In the genomic region with DNA sequence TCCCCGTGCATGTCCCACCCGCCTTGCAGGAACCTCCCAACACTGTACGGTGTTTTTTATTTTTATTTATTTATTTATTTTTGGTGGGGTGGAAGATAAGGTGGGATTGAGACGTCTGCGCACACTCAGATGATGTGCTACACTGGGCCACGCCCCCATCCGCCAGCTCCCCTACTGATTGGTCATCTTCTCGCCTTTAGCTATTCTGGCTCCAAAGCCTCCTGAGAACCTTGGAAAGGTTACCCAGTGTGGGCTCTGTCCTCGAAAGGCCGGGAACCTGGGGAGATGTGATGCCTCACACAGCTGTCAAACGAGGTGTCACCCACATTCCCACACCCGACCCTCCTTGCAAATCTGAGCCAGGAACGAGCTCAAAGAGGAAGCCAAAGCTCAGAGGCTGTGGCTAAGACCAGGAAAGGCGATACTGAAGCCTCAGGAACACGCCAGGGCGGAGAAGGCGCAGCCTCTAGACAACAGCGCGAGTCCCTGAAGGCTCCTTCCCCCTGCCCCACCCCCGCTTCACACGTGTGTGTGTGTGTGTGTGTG, we compare ENCODE assay signal across 7 mouse cellular contexts. TPM values are rescaled to one million over a fixed set of nuclear protein-coding genes. Genes with fewer than 3 reads are reported as not detected.
DNase-seq lines count a peak whose midpoint lies in the region; ATAC-seq and TF ChIP-seq lines count a peak whose summit lies in the region.

No protein-coding gene starts in this region.

- no peaks in the 10 kb centered on the region for H3K36me3 ChIP-seq in thymus, adult 2 months (ENCODE audit: control insufficient read depth, insufficient read depth, low read length)
- H3K36me3 ChIP-seq in forebrain, postnatal 0 days (ENCODE audit: insufficient read depth): no peaks in the 10 kb centered on the region
- H3K36me3 ChIP-seq in limb, embryonic 14.5 days (ENCODE audit: control insufficient read depth, insufficient read depth, low read length): no peaks in the 10 kb centered on the region
- no peaks in the 10 kb centered on the region for H3K36me3 ChIP-seq in neural tube, embryonic 12.5 days

- no peak overlapping the region for H3K27ac ChIP-seq in thymus, adult 2 months (ENCODE audit: control insufficient read depth, insufficient read depth, low read length)
- peak overlapping the region; percentile 85 for H3K27ac ChIP-seq in forebrain, postnatal 0 days (ENCODE audit: low read depth, low read length)
- no peak overlapping the region for H3K27ac ChIP-seq in limb, embryonic 14.5 days (replicated peaks; ENCODE audit: low read depth, low read length)
- peak overlapping the region; percentile 59; the same call in 1 of the 2 replicates for H3K27ac ChIP-seq in neural tube, embryonic 12.5 days

- peak overlapping the region; percentile 1; the same call in 1 of the 2 replicates for H3K4me3 ChIP-seq in thymus, adult 2 months (ENCODE audit: control insufficient read depth, insufficient read depth, low read length)
- peak overlapping the region; percentile 44 for H3K4me3 ChIP-seq in forebrain, postnatal 0 days (ENCODE audit: low read depth, low read length)
- peak overlapping the region; percentile 27 for H3K4me3 ChIP-seq in limb, embryonic 14.5 days (replicated peaks; ENCODE audit: low read length)
- peak overlapping the region; percentile 29 for H3K4me3 ChIP-seq in neural tube, embryonic 12.5 days

- H3K4me1 ChIP-seq in thymus, adult 2 months (replicated peaks; ENCODE audit: control insufficient read depth, insufficient read depth, low read length): peaks cover 32% of the 10 kb centered on the region
- H3K4me1 ChIP-seq in forebrain, postnatal 0 days (ENCODE audit: insufficient read depth): peaks cover 6% of the 10 kb centered on the region
- H3K4me1 ChIP-seq in limb, embryonic 14.5 days (ENCODE audit: control insufficient read depth, insufficient read depth, low read length): peaks cover 13% of the 10 kb centered on the region; the same call in 1 of the 2 replicates
- peaks cover 7% of the 10 kb centered on the region; the same call in 1 of the 2 replicates for H3K4me1 ChIP-seq in neural tube, embryonic 12.5 days

- no peak for DNase-seq in thymus, adult 2 months
- no peak for DNase-seq in thymus, adult 18-20 months
- DNase-seq in cerebellum, postnatal 10 days: peak; percentile 83 to 85
- DNase-seq in forebrain, postnatal 0 days: peak; percentile 86
- DNase-seq in limb, embryonic 14.5 days (ENCODE audit: low spot score): no peak
- DNase-seq in urinary bladder, postnatal 25 days (ENCODE audit: low spot score): no peak

- no peak for TF ChIP-seq POLR2A in thymus, adult 2 months (IDR thresholded peaks at IDR 0.05; ENCODE audit: control insufficient read depth, extremely low read depth, insufficient read depth, low read length, poor library complexity)
- no peak for TF ChIP-seq POLR2A in limb, embryonic 14.5 days (IDR thresholded peaks at IDR 0.05; ENCODE audit: borderline replicate concordance, extremely low read depth, insufficient read depth, insufficient read length)

- peak; percentile 67 for ATAC-seq in forebrain, postnatal 0 days
- ATAC-seq in limb, embryonic 14.5 days (ENCODE audit: low FRiP score, low read depth): no peak
- peak; percentile 56 for ATAC-seq in neural tube, embryonic 12.5 days (ENCODE audit: low FRiP score, low read depth)

- H3K9ac ChIP-seq in forebrain, postnatal 0 days: peak overlapping the region; percentile 62
- H3K9ac ChIP-seq in limb, embryonic 14.5 days (ENCODE audit: low read depth, low read length, severe bottlenecking): peak overlapping the region; percentile 16; the same call in 1 of the 2 replicates
- H3K9ac ChIP-seq in neural tube, embryonic 12.5 days: peak overlapping the region; percentile 54

- H3K4me2 ChIP-seq in forebrain, postnatal 0 days (ENCODE audit: low read depth): peak overlapping the region; percentile 84
- peak overlapping the region; percentile 50 for H3K4me2 ChIP-seq in limb, embryonic 14.5 days (replicated peaks; ENCODE audit: low read depth, low read length, severe bottlenecking)
- H3K4me2 ChIP-seq in neural tube, embryonic 12.5 days (replicated peaks): peak overlapping the region; percentile 64

- no peaks in the 10 kb centered on the region for H3K27me3 ChIP-seq in thymus, adult 2 months (ENCODE audit: control insufficient read depth, insufficient read depth, low read length)
- no peaks in the 10 kb centered on the region for H3K27me3 ChIP-seq in forebrain, postnatal 0 days (ENCODE audit: insufficient read depth, low read length)
- peaks cover 22% of the 10 kb centered on the region for H3K27me3 ChIP-seq in limb, embryonic 14.5 days (ENCODE audit: control insufficient read depth, insufficient read depth, low read length)
- H3K27me3 ChIP-seq in neural tube, embryonic 12.5 days (replicated peaks): no peaks in the 10 kb centered on the region; the same call in 1 of the 2 replicates

- WGBS in thymus, adult 2 months: 21% methylated on average over 21 of the region's 21 CpGs
- WGBS in forebrain, postnatal 0 days: 6% methylated on average over 19 of the region's 21 CpGs
- 5% methylated on average over 21 of the region's 21 CpGs for WGBS in limb, embryonic 14.5 days
- 7% methylated on average over 20 of the region's 21 CpGs for WGBS in neural tube, embryonic 12.5 days

- TF ChIP-seq CTCF in thymus, adult 2 months (IDR thresholded peaks at IDR 0.05; ENCODE audit: borderline replicate concordance, control insufficient read depth, extremely low read depth, insufficient read depth, low read length, poor library complexity): no peak
- TF ChIP-seq CTCF in forebrain, postnatal 0 days (IDR thresholded peaks at IDR 0.05; ENCODE audit: low read depth): no peak

- H3K9me3 ChIP-seq in forebrain, postnatal 0 days (ENCODE audit: low read length): no peaks in the 10 kb centered on the region
- no peaks in the 10 kb centered on the region for H3K9me3 ChIP-seq in limb, embryonic 14.5 days (ENCODE audit: control insufficient read depth, low read length)
- H3K9me3 ChIP-seq in neural tube, embryonic 12.5 days: no peaks in the 10 kb centered on the region

RNA-seq across cellular contexts. Expression of a gene that starts 2.8 kb away (rescaled TPM):
- 767 and 809 TPM in 2 replicates for polyA plus RNA-seq in thymus, adult 2 months (2012; rRNA removed)
- total RNA-seq in forebrain, postnatal 0 days (2014; rRNA removed): 97.2 and 101 TPM in 2 replicates
- polyA plus RNA-seq in forebrain, postnatal 0 days (2015; fragmentation: Nextera tagmentation; extraction: Ambion mirVana): 62.4 and 68.7 TPM in 2 replicates
- 10.4 and 11.0 TPM in 2 replicates for polyA plus RNA-seq in limb, embryonic 14.5 days (2012; rRNA removed)
- 3.3 and 3.6 TPM in 2 replicates for polyA plus RNA-seq in limb, embryonic 14.5 days (2014; fragmentation: Nextera tagmentation; extraction: Ambion mirVana)
- polyA plus RNA-seq in neural tube, embryonic 12.5 days (2016; fragmentation: Nextera tagmentation; extraction: Ambion mirVana): 34.4 and 38.4 TPM in 2 replicates

RNA-seq across cellular contexts. Expression of a gene that starts 26.7 kb away (rescaled TPM):
- 6.3 and 6.9 TPM in 2 replicates for polyA plus RNA-seq in thymus, adult 2 months (2012; rRNA removed)
- total RNA-seq in forebrain, postnatal 0 days (2014; rRNA removed): 0.24 and 0.92 TPM in 2 replicates
- polyA plus RNA-seq in forebrain, postnatal 0 days (2015; fragmentation: Nextera tagmentation; extraction: Ambion mirVana): 0.44 and 0.49 TPM in 2 replicates
- polyA plus RNA-seq in limb, embryonic 14.5 days (2012; rRNA removed): 1.1 and 1.5 TPM in 2 replicates
- 0.67 and 0.77 TPM in 2 replicates for polyA plus RNA-seq in limb, embryonic 14.5 days (2014; fragmentation: Nextera tagmentation; extraction: Ambion mirVana)
- polyA plus RNA-seq in neural tube, embryonic 12.5 days (2016; fragmentation: Nextera tagmentation; extraction: Ambion mirVana): 0.54 and 0.67 TPM in 2 replicates

RNA-seq across cellular contexts. Expression of a gene that starts 39.3 kb away (rescaled TPM):
- polyA plus RNA-seq in thymus, adult 2 months (2012; rRNA removed): 42.6 and 56.8 TPM in 2 replicates
- 1.6 and 1.8 TPM in 2 replicates for total RNA-seq in forebrain, postnatal 0 days (2014; rRNA removed)
- polyA plus RNA-seq in forebrain, postnatal 0 days (2015; fragmentation: Nextera tagmentation; extraction: Ambion mirVana): 0.36 and 1.4 TPM in 2 replicates
- 1.8 and 2.5 TPM in 2 replicates for polyA plus RNA-seq in limb, embryonic 14.5 days (2012; rRNA removed)
- 1.7 TPM in 1 of 2 replicates, not detected in the other for polyA plus RNA-seq in limb, embryonic 14.5 days (2014; fragmentation: Nextera tagmentation; extraction: Ambion mirVana)
- 1.2 TPM in 1 of 2 replicates, not detected in the other for polyA plus RNA-seq in neural tube, embryonic 12.5 days (2016; fragmentation: Nextera tagmentation; extraction: Ambion mirVana)

RNA-seq across cellular contexts. Expression of a gene that starts 52.2 kb away (rescaled TPM):
- 68.0 and 77.5 TPM in 2 replicates for polyA plus RNA-seq in thymus, adult 2 months (2012; rRNA removed)
- 5.2 and 7.3 TPM in 2 replicates for total RNA-seq in forebrain, postnatal 0 days (2014; rRNA removed)
- polyA plus RNA-seq in forebrain, postnatal 0 days (2015; fragmentation: Nextera tagmentation; extraction: Ambion mirVana): 2.8 and 4.4 TPM in 2 replicates
- 8.0 and 11.1 TPM in 2 replicates for polyA plus RNA-seq in limb, embryonic 14.5 days (2012; rRNA removed)
- 5.2 and 5.3 TPM in 2 replicates for polyA plus RNA-seq in limb, embryonic 14.5 days (2014; fragmentation: Nextera tagmentation; extraction: Ambion mirVana)
- 3.8 and 4.2 TPM in 2 replicates for polyA plus RNA-seq in neural tube, embryonic 12.5 days (2016; fragmentation: Nextera tagmentation; extraction: Ambion mirVana)

RNA-seq across cellular contexts. Expression of a gene that starts 56.8 kb away (rescaled TPM):
- 1.6 and 2.0 TPM in 2 replicates for polyA plus RNA-seq in thymus, adult 2 months (2012; rRNA removed)
- total RNA-seq in forebrain, postnatal 0 days (2014; rRNA removed): 84.8 and 89.2 TPM in 2 replicates
- 14.2 and 18.8 TPM in 2 replicates for polyA plus RNA-seq in forebrain, postnatal 0 days (2015; fragmentation: Nextera tagmentation; extraction: Ambion mirVana)
- 0.28 and 0.39 TPM in 2 replicates for polyA plus RNA-seq in limb, embryonic 14.5 days (2012; rRNA removed)
- 0.91 and 0.97 TPM in 2 replicates for polyA plus RNA-seq in limb, embryonic 14.5 days (2014; fragmentation: Nextera tagmentation; extraction: Ambion mirVana)
- 16.3 and 16.7 TPM in 2 replicates for polyA plus RNA-seq in neural tube, embryonic 12.5 days (2016; fragmentation: Nextera tagmentation; extraction: Ambion mirVana)

Comparison
In these comparisons a context has a peak if more than half of its experiments do, and no peak if none do; other contexts are left out.
1. DNase-seq: peak in cerebellum, postnatal 10 days (2 of 2) and forebrain, postnatal 0 days (single experiment); none in thymus, adult 2 months (single experiment), thymus, adult 18-20 months (0 of 2), limb, embryonic 14.5 days (single experiment) and urinary bladder, postnatal 25 days (single experiment).
2. H3K27ac ChIP-seq: peak in forebrain, postnatal 0 days (single experiment) and neural tube, embryonic 12.5 days (single experiment); none in thymus, adult 2 months (single experiment) and limb, embryonic 14.5 days (single experiment).
3. RNA of a gene that starts 2.8 kb away (polyA plus RNA-seq): 767 to 809 TPM in thymus, adult 2 months; 62.4 to 68.7 TPM in forebrain, postnatal 0 days, 34.4 to 38.4 TPM in neural tube, embryonic 12.5 days and 3.3 to 11.0 TPM in limb, embryonic 14.5 days; every median in the first group is over 10 times any median in the second.
4. RNA of a gene that starts 39.3 kb away (polyA plus RNA-seq): 42.6 to 56.8 TPM in thymus, adult 2 months; 1.7 to 2.5 TPM in limb, embryonic 14.5 days, 0.36 to 1.4 TPM in forebrain, postnatal 0 days and 1.2 TPM in neural tube, embryonic 12.5 days; every median in the first group is over 10 times any median in the second.
5. Peak in every context shown above with its lines, with median percentiles within 50 percentile points of each other: H3K4me3 ChIP-seq, H3K4me2 ChIP-seq and H3K9ac ChIP-seq.